Mouse (Mus musculus) kidney, postnatal 0 days (tissue): ENCODE measurements around the gene Nkd1. TPM values are rescaled to one million over a fixed set of nuclear protein-coding genes. Genes with fewer than 3 reads are reported as not detected.

Source experiments
- ATAC-seq: fragments of 200-750 bp; cut with Nextera tagmentation; replicated peaks from 2 replicates; pipeline ENCODE4 v1.8.0; 2017; ENCODE audit warnings: low read depth, moderate number of reproducible peaks, moderate TSS enrichment, moderate library complexity; ENCODE audit not compliant: low FRiP score
- DNase-seq: peaks from one replicate; pipeline ENCODE4 v3.0.0-alpha.2; 2016; ENCODE audit warnings: low spot score
- H3K27ac ChIP-seq: fragments of 300-500 bp; sonication (generic); 2 replicates; pipeline ENCODE4 v1.5.1; 2014; ENCODE audit warnings: mild to moderate bottlenecking
- H3K27me3 ChIP-seq: fragments of 300-500 bp; sonication (generic); 2 replicates; pipeline ENCODE4 v1.6.1; 2014; ENCODE audit warnings: low read length, mixed read lengths; ENCODE audit not compliant: insufficient read depth
- H3K36me3 ChIP-seq: fragments of 300-500 bp; sonication (generic); 2 replicates; pipeline ENCODE4 v1.6.1; 2014; ENCODE audit warnings: low read length, mixed read lengths; ENCODE audit not compliant: insufficient read depth
- H3K4me1 ChIP-seq: fragments of 300-500 bp; sonication (generic); replicated peaks from 2 replicates; pipeline ENCODE4 v1.6.1; 2014; ENCODE audit warnings: antibody characterized with exemption, low read length, mixed read lengths; ENCODE audit not compliant: insufficient read depth
- H3K4me2 ChIP-seq: fragments of 300-500 bp; sonication (generic); 2 replicates; pipeline ENCODE4 v1.6.1; 2014; ENCODE audit warnings: mild to moderate bottlenecking, low read length, moderate library complexity, mixed read lengths
- H3K4me3 ChIP-seq: fragments of 300-500 bp; sonication (generic); replicated peaks from 2 replicates; pipeline ENCODE4 v1.5.1; 2014; ENCODE audit warnings: low read depth, low read length
- H3K9ac ChIP-seq: fragments of 300-500 bp; sonication (generic); 2 replicates; pipeline ENCODE4 v1.6.1; 2014; ENCODE audit warnings: low read depth, low read length
- H3K9me3 ChIP-seq: fragments of 300-500 bp; sonication (generic); replicated peaks from 2 replicates; pipeline ENCODE4 v1.6.1; 2016; ENCODE audit warnings: low read length, inconsistent platforms, mixed read lengths
- CTCF ChIP-seq: IDR thresholded peaks from 2 replicates; pipeline ENCODE4 v1.5.1; 2016; ENCODE audit warnings: antibody characterized with exemption, low read depth, mild to moderate bottlenecking, moderate library complexity
- WGBS: fragments of 180-500 bp; shearing (Covaris S2); extraction: QIAGEN DNeasy Blood & Tissue Kit; methylation state at CpG from one replicate; pipeline ENCODE4 v1.1.7; 2014; 5-methylcytosine and 5-hydroxymethylcytosine counted together
- polyA plus RNA-seq: library from polyadenylated mRNA; unstranded; fragments of >200 nt; fragmentation: Nextera tagmentation; extraction: Ambion mirVana; gene quantifications from 2 replicates; pipeline ENCODE4 v1.2.1, GENCODE M21; 2015

Gene Nkd1
- polyA plus RNA-seq, 1 experiment from 2014 or later: 68.1 TPM

DNA sequence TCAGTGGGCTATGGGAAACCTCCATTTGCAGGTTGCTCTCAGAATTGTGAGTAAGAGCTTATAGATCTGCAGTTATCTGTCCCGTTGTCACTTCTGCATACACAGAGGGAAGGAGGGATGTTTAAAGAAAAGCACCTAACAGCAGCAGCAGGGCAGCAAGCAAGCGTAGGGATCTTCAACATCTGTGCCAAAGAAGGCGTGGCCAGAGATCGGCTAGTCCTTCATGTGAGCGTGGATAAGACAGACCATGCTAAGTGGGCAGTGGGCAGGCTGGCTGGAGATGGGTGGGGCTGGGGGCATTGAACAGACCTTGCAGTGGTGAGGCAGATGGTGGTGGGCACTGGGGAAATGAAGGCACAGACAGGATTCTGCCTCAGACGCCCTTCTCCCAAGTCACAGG, 69.1 kb downstream of the Nkd1 start:
- 82% methylated on average over 6 of the region's 6 CpGs for WGBS
- ATAC-seq (no peak), DNase-seq (no peak)
- Histone ChIP-seq H3K4me3 (no peak overlapping the region), H3K4me1 (no peaks in the 10 kb centered on the region), H3K9ac (no peak overlapping the region), H3K9me3 (no peaks in the 10 kb centered on the region), H3K27ac (no peak overlapping the region), H3K4me2 (no peak overlapping the region), H3K36me3 (0 out of 2 replicates have a peak, but pooled peaks cover 13% of the 10 kb centered on the region), H3K27me3 (no peaks in the 10 kb centered on the region)
- TF ChIP-seq CTCF: no peak

DNA sequence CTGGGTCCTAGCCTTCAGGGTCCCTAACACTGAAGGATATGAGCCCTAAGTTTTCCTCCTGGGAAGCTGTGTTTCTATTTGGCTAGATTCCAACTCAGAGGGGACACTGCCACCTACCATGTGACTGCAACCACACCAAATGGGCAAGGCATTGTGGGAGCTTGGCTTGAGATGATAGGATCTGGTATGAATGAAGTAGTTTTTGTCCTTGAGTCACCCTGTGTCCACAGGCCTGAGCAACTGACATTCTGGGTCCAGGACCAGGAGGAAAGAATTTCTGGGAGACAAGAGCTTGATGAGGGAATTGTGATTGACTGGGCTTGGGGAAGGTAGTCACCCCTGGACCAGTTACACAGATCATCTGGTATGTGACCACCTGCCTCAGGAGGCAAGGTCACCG, 72.8 kb downstream of the Nkd1 start:
- Histone ChIP-seq H3K4me1 (no peaks in the 10 kb centered on the region), H3K36me3 (0 out of 2 replicates have a peak, but pooled peaks cover 10% of the 10 kb centered on the region), H3K27me3 (no peaks in the 10 kb centered on the region), H3K27ac (no peak overlapping the region), H3K9me3 (no peaks in the 10 kb centered on the region), H3K9ac (no peak overlapping the region), H3K4me2 (no peak overlapping the region), H3K4me3 (no peak overlapping the region)
- DNase-seq: no peak
- no peak for ATAC-seq
- TF ChIP-seq CTCF: no peak
- WGBS: 94% methylated on average over 1 of the region's 1 CpGs

DNA sequence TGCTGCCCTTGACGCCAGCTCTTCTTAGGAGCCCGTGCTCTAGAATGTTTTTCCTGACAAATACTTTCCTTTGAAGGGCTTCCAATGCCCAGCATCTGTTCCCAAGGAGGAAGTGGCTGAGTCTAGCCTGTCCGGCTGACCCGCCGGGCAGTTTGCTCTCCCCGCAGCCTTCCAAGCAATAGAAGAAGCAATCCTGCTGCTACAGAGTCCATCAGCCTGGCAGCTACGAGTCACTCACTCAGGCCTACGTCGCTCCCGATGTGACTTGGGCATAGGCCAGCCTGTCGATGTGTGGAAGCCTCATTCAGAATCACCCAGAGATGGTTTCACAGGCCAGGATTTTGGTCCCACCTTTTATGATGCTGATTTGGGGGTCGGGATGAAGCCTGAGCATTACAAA, 74.9 kb downstream of the Nkd1 start:
- no peak overlapping the region for H3K4me2 ChIP-seq
- no peaks in the 10 kb centered on the region for H3K4me1 ChIP-seq
- H3K9ac ChIP-seq: no peak overlapping the region
- H3K27me3 ChIP-seq: no peaks in the 10 kb centered on the region
- ATAC-seq: no peak
- no peaks in the 10 kb centered on the region for H3K9me3 ChIP-seq
- DNase-seq: no peak
- no peak overlapping the region for H3K4me3 ChIP-seq
- WGBS: 71% methylated on average over 12 of the region's 12 CpGs
- no peak overlapping the region for H3K27ac ChIP-seq
- H3K36me3 ChIP-seq: 0 out of 2 replicates have a peak, but pooled peaks cover 10% of the 10 kb centered on the region
- no peak for TF ChIP-seq CTCF

DNA sequence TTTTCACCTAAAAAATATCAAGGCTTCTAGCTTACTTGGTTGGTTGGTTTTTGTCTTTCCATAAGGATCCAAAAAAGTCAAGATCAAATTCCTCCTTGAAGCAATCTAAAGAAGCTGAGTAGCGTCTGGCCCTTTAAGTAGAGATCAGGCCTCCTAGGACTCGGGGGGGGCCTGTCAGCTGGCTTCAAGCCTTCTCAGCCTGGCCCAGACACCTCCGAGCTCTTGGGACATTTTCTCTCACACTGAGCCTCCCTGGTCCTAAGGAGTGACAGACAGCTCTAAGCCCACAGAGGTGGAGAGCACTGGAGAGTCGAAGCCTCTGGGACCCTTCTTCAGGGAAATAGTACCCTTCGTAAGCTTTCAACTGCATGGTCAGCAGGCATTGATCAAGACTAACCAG, 77.4 kb downstream of the Nkd1 start:
- H3K4me2 ChIP-seq: no peak overlapping the region
- DNase-seq (no peak), ATAC-seq (no peak)
- no peak overlapping the region for H3K9ac ChIP-seq
- H3K9me3 ChIP-seq: no peaks in the 10 kb centered on the region
- H3K4me1 ChIP-seq: no peaks in the 10 kb centered on the region
- no peaks in the 10 kb centered on the region for H3K36me3 ChIP-seq
- no peak overlapping the region for H3K27ac ChIP-seq
- no peak overlapping the region for H3K4me3 ChIP-seq
- no peaks in the 10 kb centered on the region for H3K27me3 ChIP-seq
- WGBS: 59% methylated on average over 5 of the region's 5 CpGs
- TF ChIP-seq CTCF: no peak

GRCm38 (mm10) chr8:88599491-88599890, 78.3 kb downstream of the Nkd1 start:
- H3K4me3 ChIP-seq: no peak overlapping the region
- no peak overlapping the region for H3K4me2 ChIP-seq
- no peak overlapping the region for H3K27ac ChIP-seq
- H3K4me1 ChIP-seq: 0 out of 2 replicates have a peak, but pooled peaks cover 3% of the 10 kb centered on the region
- H3K27me3 ChIP-seq: no peaks in the 10 kb centered on the region
- 81% methylated on average over 7 of the region's 7 CpGs for WGBS
- no peak for TF ChIP-seq CTCF
- no peaks in the 10 kb centered on the region for H3K36me3 ChIP-seq
- H3K9ac ChIP-seq: no peak overlapping the region
- H3K9me3 ChIP-seq: no peaks in the 10 kb centered on the region
- ATAC-seq (no peak), DNase-seq (no peak)

- H3K27ac ChIP-seq: 0 out of 2 replicates have a peak overlapping the region, but pooled peaks have one; percentile 58
- H3K9ac ChIP-seq: no peak overlapping the region
- H3K9me3 ChIP-seq: no peaks in the 10 kb centered on the region
- ATAC-seq (no peak), DNase-seq (peak; percentile 34)
- TF ChIP-seq CTCF: no peak
- no peaks in the 10 kb centered on the region for H3K36me3 ChIP-seq
- peak overlapping the region; percentile 39 for H3K4me2 ChIP-seq
- H3K27me3 ChIP-seq: no peaks in the 10 kb centered on the region
- 0 out of 2 replicates have a peak, but pooled peaks cover 8% of the 10 kb centered on the region for H3K4me1 ChIP-seq
- WGBS: 4% methylated on average over 10 of the region's 10 CpGs
- no peak overlapping the region for H3K4me3 ChIP-seq
These were observed 82.4 kb downstream of the Nkd1 start for GRCm38 (mm10) chr8:88603446-88603989.
